Mouse (Mus musculus): ENCODE results near the gene Prmt7.

DNA sequence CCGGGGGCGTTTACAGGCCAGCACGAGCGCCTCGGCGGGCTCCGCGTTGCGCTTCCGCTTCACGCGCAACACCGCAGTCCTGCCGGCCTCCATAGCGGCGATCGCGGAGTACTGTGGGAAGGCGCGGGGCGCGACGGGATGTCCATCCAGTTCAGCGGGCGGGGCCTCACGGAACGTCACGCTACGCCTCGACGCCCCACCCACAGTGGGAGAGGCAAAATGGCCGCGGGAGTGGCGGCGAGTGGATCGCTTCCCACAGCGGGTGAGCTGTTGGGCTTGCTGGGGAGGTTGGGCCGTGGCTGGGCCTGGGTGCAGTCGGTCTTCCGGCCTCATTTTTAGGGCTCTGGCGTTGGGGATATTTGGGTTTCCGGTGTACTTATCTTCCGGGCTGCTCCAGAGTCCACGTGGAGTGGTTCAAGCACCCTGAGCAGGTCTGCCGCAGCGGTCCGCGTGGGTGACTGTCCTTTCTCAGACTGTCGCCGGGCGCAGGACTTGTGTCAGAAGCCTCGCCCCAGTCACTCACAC, at the start of gene Prmt7, which contains the start of gene Slc7a6os:
- TF ChIP-seq POLR2A (IDR thresholded peaks at IDR 0.05; ENCODE audit: extremely low read depth, insufficient read depth, low read length) (peak; percentile 91), CTCF (IDR thresholded peaks at IDR 0.05; ENCODE audit: extremely low read depth, insufficient read depth, low read length) (no peak)

Measured in cortical plate, adult 2 months (tissue).